Mouse (Mus musculus) MEL (cell line): ENCODE results near the gene Rbms2. TPM values are rescaled to one million over a fixed set of nuclear protein-coding genes. Genes with fewer than 3 reads are reported as not detected.

ENCODE experiments used
- DNase-seq: peaks from one replicate; pipeline ENCODE4 v3.0.0; 2011; ENCODE audit warnings: low read depth, low spot score
- H3K27ac ChIP-seq: 2 replicates; pipeline ENCODE4 v1.5.1; 2012; ENCODE audit warnings: low read depth, mild to moderate bottlenecking, control low read depth, low read length, moderate library complexity; ENCODE audit not compliant: control insufficient read depth
- H3K27me3 ChIP-seq, 2 experiments: fragments of 150-350 bp in 1 of 2; sonication (generic) in 1 of 2; 2 replicates each; pipeline ENCODE4 v1.6.1; 2012; ENCODE audit warnings: low read length in 2 of 2, mild to moderate bottlenecking in 2 of 2, improper control_type of control experiment in 1 of 2, moderate library complexity in 1 of 2; ENCODE audit not compliant: insufficient read depth in 2 of 2, control insufficient read depth in 1 of 2
- H3K36me3 ChIP-seq, 2 experiments: 2 replicates each; pipeline ENCODE4 v1.6.1; 2012 to 2014; ENCODE audit warnings: low read length in 2 of 2, improper control_type of control experiment in 1 of 2, inconsistent platforms in 1 of 2, mild to moderate bottlenecking in 1 of 2; ENCODE audit not compliant: insufficient read depth in 2 of 2, control insufficient read depth in 1 of 2
- H3K4me1 ChIP-seq, 2 experiments: fragments of 150-350 bp in 1 of 2; sonication (generic) in 1 of 2; 2 replicates each; pipeline ENCODE4 v1.6.1; 2012; ENCODE audit warnings: low read length in 2 of 2, improper control_type of control experiment in 1 of 2, mild to moderate bottlenecking in 1 of 2; ENCODE audit not compliant: insufficient read depth in 2 of 2, control insufficient read depth in 1 of 2
- H3K4me3 ChIP-seq, 2 experiments: fragments of 150-350 bp in 1 of 2; sonication (generic) in 1 of 2; 2 replicates each; pipeline ENCODE4 v1.5.1; 2012; ENCODE audit warnings: low read depth in 2 of 2, low read length in 2 of 2, mild to moderate bottlenecking in 2 of 2, moderate library complexity in 2 of 2, control low read depth in 1 of 2, improper control_type of control experiment in 1 of 2; ENCODE audit not compliant: control insufficient read depth in 1 of 2, insufficient read depth in 1 of 2
- H3K79me2 ChIP-seq: 2 replicates; pipeline ENCODE4 v1.6.1; 2012; ENCODE audit warnings: mild to moderate bottlenecking, low read length, moderate library complexity; ENCODE audit not compliant: control insufficient read depth, poor library complexity, insufficient read depth
- H3K9ac ChIP-seq: 2 replicates; pipeline ENCODE4 v1.6.1; 2012; ENCODE audit warnings: low read depth, mild to moderate bottlenecking, control low read depth, low read length, moderate library complexity; ENCODE audit not compliant: control insufficient read depth, poor library complexity, severe bottlenecking
- H3K9me3 ChIP-seq: fragments of 150-350 bp; sonication (generic); replicated peaks from 2 replicates; pipeline ENCODE4 v1.6.1; 2012; ENCODE audit warnings: mild to moderate bottlenecking, low read length, improper control_type of control experiment, moderate library complexity; ENCODE audit not compliant: insufficient read depth
- BHLHE40 ChIP-seq: IDR thresholded peaks from 2 replicates; pipeline ENCODE4 v1.6.1; 2012; ENCODE audit warnings: low read depth, mild to moderate bottlenecking, inconsistent platforms, low read length, improper control_type of control experiment, borderline replicate concordance
- CHD1 ChIP-seq: IDR thresholded peaks from 2 replicates; pipeline ENCODE4 v1.6.1; 2012; ENCODE audit warnings: low read depth, mild to moderate bottlenecking, inconsistent platforms, low read length, improper control_type of control experiment
- ELF1 ChIP-seq: IDR thresholded peaks from 2 replicates; pipeline ENCODE4 v1.6.1; 2014; ENCODE audit warnings: low read depth, mild to moderate bottlenecking, inconsistent platforms, low read length, improper control_type of control experiment, moderate library complexity
- EP300 ChIP-seq, 2 experiments: IDR thresholded peaks; 2 replicates each; pipeline ENCODE4 v1.6.1; 2011; ENCODE audit warnings: improper control_type of control experiment in 2 of 2, low read length in 2 of 2, low read depth in 1 of 2, mild to moderate bottlenecking in 1 of 2
- ETS1 ChIP-seq: IDR thresholded peaks from 2 replicates; pipeline ENCODE4 v1.6.1; 2012; ENCODE audit warnings: low read depth, mild to moderate bottlenecking, inconsistent platforms, low read length, improper control_type of control experiment, moderate library complexity
- GABPA ChIP-seq: IDR thresholded peaks from 2 replicates; pipeline ENCODE4 v1.6.1; 2012; ENCODE audit warnings: low read depth, mild to moderate bottlenecking, inconsistent platforms, low read length, improper control_type of control experiment, moderate library complexity
- HCFC1 ChIP-seq: IDR thresholded peaks from 2 replicates; pipeline ENCODE4 v1.6.1; 2012; ENCODE audit warnings: low read depth, mild to moderate bottlenecking, inconsistent platforms, low read length, improper control_type of control experiment, moderate library complexity
- JUND ChIP-seq: IDR thresholded peaks from 2 replicates; pipeline ENCODE4 v1.6.1; 2011; ENCODE audit warnings: low read depth, mild to moderate bottlenecking, improper control_type of control experiment, low read length
- MAFK ChIP-seq: IDR thresholded peaks from 2 replicates; pipeline ENCODE4 v1.6.1; 2011; ENCODE audit warnings: low read depth, mild to moderate bottlenecking, low read length, improper control_type of control experiment, borderline replicate concordance
- MAX ChIP-seq: IDR thresholded peaks from 2 replicates; pipeline ENCODE4 v1.6.1; 2011; ENCODE audit warnings: low read length, improper control_type of control experiment
- MAZ ChIP-seq: IDR thresholded peaks from 2 replicates; pipeline ENCODE4 v1.6.1; 2012; ENCODE audit warnings: low read depth, mild to moderate bottlenecking, inconsistent platforms, low read length, improper control_type of control experiment
- MXI1 ChIP-seq: IDR thresholded peaks from 2 replicates; pipeline ENCODE4 v1.6.1; 2011; ENCODE audit warnings: mild to moderate bottlenecking, low read depth, low read length, improper control_type of control experiment
- MYB ChIP-seq: IDR thresholded peaks from 2 replicates; pipeline ENCODE4 v1.6.1; 2011; ENCODE audit warnings: mild to moderate bottlenecking, low read depth, low read length, improper control_type of control experiment
- NELFE ChIP-seq: IDR thresholded peaks from 2 replicates; pipeline ENCODE4 v1.6.1; 2011; ENCODE audit warnings: low read depth, low read length, improper control_type of control experiment
- NRF1 ChIP-seq: IDR thresholded peaks from 2 replicates; pipeline ENCODE4 v1.6.1; 2014; ENCODE audit warnings: low read depth, mild to moderate bottlenecking, inconsistent platforms, low read length, improper control_type of control experiment, moderate library complexity; ENCODE audit not compliant: poor library complexity, insufficient read depth, severe bottlenecking
- POLR2A ChIP-seq, 2 experiments: IDR thresholded peaks; 2 replicates each; pipeline ENCODE4 v1.6.1; 2011 to 2012; ENCODE audit warnings: low read length in 2 of 2, mild to moderate bottlenecking in 2 of 2, control low read depth in 1 of 2, improper control_type of control experiment in 1 of 2, low read depth in 1 of 2, moderate library complexity in 1 of 2; ENCODE audit not compliant: control insufficient read depth in 1 of 2, insufficient read depth in 1 of 2, poor library complexity in 1 of 2
- POLR2AphosphoS2 ChIP-seq: IDR thresholded peaks from 2 replicates; pipeline ENCODE4 v1.6.1; 2011; ENCODE audit warnings: low read length, improper control_type of control experiment
- POLR2AphosphoS5 ChIP-seq: IDR thresholded peaks from 2 replicates; pipeline ENCODE4 v1.6.1; 2012; ENCODE audit warnings: low read depth, borderline replicate concordance, mild to moderate bottlenecking, inconsistent platforms, low read length, moderate library complexity, mixed read lengths
- RAD21 ChIP-seq: IDR thresholded peaks from 2 replicates; pipeline ENCODE4 v1.6.1; 2011; ENCODE audit warnings: mild to moderate bottlenecking, low read depth, low read length, improper control_type of control experiment
- SIN3A ChIP-seq: IDR thresholded peaks from 2 replicates; pipeline ENCODE4 v1.6.1; 2012; ENCODE audit warnings: low read length, improper control_type of control experiment, inconsistent platforms
- SMC3 ChIP-seq: IDR thresholded peaks from 2 replicates; pipeline ENCODE4 v1.6.1; 2011; ENCODE audit warnings: low read depth, low read length, improper control_type of control experiment
- TAL1 ChIP-seq: IDR thresholded peaks from 2 replicates; pipeline ENCODE4 v1.6.1; 2012; ENCODE audit warnings: mild to moderate bottlenecking, inconsistent platforms, low read length, moderate library complexity, mixed read lengths
- TBP ChIP-seq: IDR thresholded peaks from 2 replicates; pipeline ENCODE4 v1.8.0; 2011; ENCODE audit warnings: low read depth, low read length, improper control_type of control experiment
- TCF12 ChIP-seq: IDR thresholded peaks from 2 replicates; pipeline ENCODE4 v1.6.1; 2014; ENCODE audit warnings: low read depth, mild to moderate bottlenecking, inconsistent platforms, low read length, improper control_type of control experiment, moderate library complexity
- UBTF ChIP-seq: IDR thresholded peaks from 2 replicates; pipeline ENCODE4 v1.6.1; 2012; ENCODE audit warnings: low read depth, mild to moderate bottlenecking, inconsistent platforms, low read length, improper control_type of control experiment, moderate library complexity, borderline replicate concordance; ENCODE audit not compliant: insufficient read depth
- USF1 ChIP-seq: IDR thresholded peaks from 2 replicates; pipeline ENCODE4 v1.6.1; 2014; ENCODE audit warnings: low read depth, mild to moderate bottlenecking, inconsistent platforms, low read length, improper control_type of control experiment, moderate library complexity
- ZC3H11A ChIP-seq: IDR thresholded peaks from 2 replicates; pipeline ENCODE4 v1.6.1; 2012; ENCODE audit warnings: low read depth, mild to moderate bottlenecking, inconsistent platforms, low read length, improper control_type of control experiment
- ZMIZ1 ChIP-seq: IDR thresholded peaks from 2 replicates; pipeline ENCODE4 v1.6.1; 2012; ENCODE audit warnings: low read depth, mild to moderate bottlenecking, inconsistent platforms, low read length, improper control_type of control experiment, moderate library complexity
- ZNF384 ChIP-seq: IDR thresholded peaks from 2 replicates; pipeline ENCODE4 v1.6.1; 2012; ENCODE audit warnings: low read depth, mild to moderate bottlenecking, inconsistent platforms, low read length, improper control_type of control experiment
- polyA plus RNA-seq, 2 experiments: library from polyadenylated mRNA; stranded (reverse) in 1 of 2; unstranded in 1 of 2; fragments of >175 nt in 1 of 2; fragments of >200 nt in 1 of 2; gene quantifications; 2 replicates each; pipeline versions ENCODE4 v1.2.1 to v1.2.4; 2012; ENCODE audit warnings: low replicate concordance in 2 of 2, low read depth in 1 of 2; ENCODE audit not compliant: insufficient read length in 2 of 2, insufficient read depth in 1 of 2, missing spikeins in 1 of 2
- total RNA-seq: library from RNA; depleted of rRNA; stranded (reverse); fragments of 300-350 nt; gene quantifications from 2 replicates; pipeline ENCODE4 v1.2.3, GENCODE M21; 2012

Rbms2 gene
- total and polyA plus RNA-seq, 3 experiments = 5.1 to 23.5 TPM; not detected in 1

DNA sequence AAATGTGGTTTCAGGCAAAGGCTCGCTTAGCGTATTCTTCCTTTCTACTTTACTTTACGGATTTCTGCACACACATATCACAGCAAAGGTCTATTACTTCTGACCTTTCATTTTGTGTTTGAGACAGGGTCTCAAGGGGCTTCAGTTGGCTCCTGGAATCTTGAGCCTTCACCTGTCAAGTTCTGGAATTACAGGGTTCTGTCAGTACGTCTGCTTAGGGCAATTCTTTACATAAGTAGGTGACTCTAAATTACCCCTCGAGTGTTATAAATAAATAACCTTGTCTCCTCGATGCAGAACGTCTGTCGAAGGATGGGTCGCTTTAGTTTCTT, 97.7 kb downstream of the Rbms2 start:
- Histone ChIP-seq H3K27ac (peak overlapping the region; percentile 89), H3K9ac (peak overlapping the region; percentile 77), H3K4me3 (peak overlapping the region; percentile 65 to 66), H3K4me1 (peaks cover 6 to 27% of the 10 kb centered on the region in 2 experiments), H3K27me3 (no peaks in the 10 kb centered on the region), H3K9me3 (no peaks in the 10 kb centered on the region), H3K36me3 (peaks cover 26 to 34% of the 10 kb centered on the region in 2 experiments), H3K79me2 (peaks cover 33% of the 10 kb centered on the region)
- TF ChIP-seq SIN3A = peak; percentile 45; the same call in 1 of the 2 replicates
- TF ChIP-seq BHLHE40 = peak; percentile 27; the same call in 1 of the 2 replicates
- no peak for TF ChIP-seq TBP
- no peak for TF ChIP-seq JUND
- no peak for TF ChIP-seq ELF1
- TF ChIP-seq CHD1 = peak; percentile 94; the same call in 1 of the 2 replicates
- TF ChIP-seq EP300 (IDR thresholded peaks at IDR 0.05; ENCODE audit: low read depth in 1 of 2, low read length in 2 of 2) = peak in 1 of 2 experiments; percentile 63; a peak in 2 of 4 replicates
- TF ChIP-seq TCF12 = peak; percentile 51; the same call in 1 of the 2 replicates
- 0 out of 2 replicates have a peak, but pooled peaks have one; percentile 61 for TF ChIP-seq ETS1
- peak; percentile 34; the same call in 1 of the 2 replicates for TF ChIP-seq POLR2AphosphoS2
- no peak; the same call in none of the 2 replicates for TF ChIP-seq MXI1
- TF ChIP-seq SMC3 = peak; percentile 1
- DNase-seq = no peak

DNA sequence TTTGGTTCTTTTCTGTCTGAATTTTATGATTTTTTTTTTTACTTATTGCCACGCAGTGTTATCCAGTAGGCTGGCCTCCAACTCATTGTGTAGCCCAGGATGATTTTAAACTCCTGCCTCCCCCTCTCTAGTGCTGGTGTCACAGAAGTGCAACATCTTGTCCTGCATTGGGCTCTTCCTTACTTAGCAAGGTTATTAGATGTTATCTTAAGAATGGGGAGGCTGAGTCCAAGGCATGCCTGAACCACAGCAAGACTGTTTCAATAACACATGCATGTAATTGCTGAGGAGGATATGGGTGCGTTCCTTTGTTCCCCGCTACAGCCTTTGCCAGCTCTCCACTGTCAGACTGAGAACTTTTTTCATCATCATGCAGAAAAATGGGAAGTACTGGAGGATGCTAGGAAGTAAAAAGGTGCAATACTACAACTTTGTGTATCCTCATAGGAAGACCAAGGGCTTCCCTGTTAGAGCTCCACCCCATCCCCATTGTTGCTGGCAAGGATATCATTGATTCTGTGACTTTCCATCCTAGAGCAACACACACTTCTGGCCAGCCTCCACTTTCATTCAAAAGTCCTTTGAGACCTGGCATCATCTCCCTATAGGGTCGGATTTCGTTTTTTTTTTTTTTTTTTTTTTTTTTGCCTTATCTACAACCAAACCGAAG, 98.2 kb downstream of the Rbms2 start:
- H3K36me3 ChIP-seq = peaks cover 26 to 31% of the 10 kb centered on the region in 2 experiments
- H3K27ac ChIP-seq = peak overlapping the region; percentile 89
- H3K9me3 ChIP-seq = no peaks in the 10 kb centered on the region
- peak; percentile 78 for DNase-seq
- H3K79me2 ChIP-seq = peaks cover 33% of the 10 kb centered on the region
- H3K27me3 ChIP-seq = no peaks in the 10 kb centered on the region
- H3K4me1 ChIP-seq = peaks cover 6 to 27% of the 10 kb centered on the region in 2 experiments
- peak overlapping the region; percentile 77 for H3K9ac ChIP-seq
- peak overlapping the region; percentile 65 to 66 for H3K4me3 ChIP-seq
- TF ChIP-seq MAFK (no peak), RAD21 (no peak), JUND (no peak), MAX (no peak), NELFE (no peak), GABPA (no peak), POLR2AphosphoS5 (no peak), TCF12 (no peak), BHLHE40 (no peak), EP300 (IDR thresholded peaks at IDR 0.05; ENCODE audit: low read depth in 1 of 2, low read length in 2 of 2) (peak in 1 of 2 experiments; percentile 80; a peak in 3 of 4 replicates), ZMIZ1 (no peak), MYB (peak; percentile 87), UBTF (no peak), ZC3H11A (no peak), MAZ (no peak), POLR2AphosphoS2 (0 out of 2 replicates have a peak, but pooled peaks have one; percentile 13), NRF1 (no peak), ZNF384 (peak; percentile 99), TAL1 (no peak), HCFC1 (peak; percentile 23), ELF1 (no peak), USF1 (no peak), POLR2A (IDR thresholded peaks at IDR 0.05; ENCODE audit: control insufficient read depth in 1 of 2, insufficient read depth in 1 of 2, low read depth in 1 of 2, low read length in 2 of 2, poor library complexity in 1 of 2) (no peak), ETS1 (no peak; the same call in none of the 2 replicates)
